10 mouse cellular contexts compared by ENCODE assay signal in genomic region chr16:87783561-87784304, GRCm38 (mm10).
DNase-seq lines count a peak whose midpoint lies in the region; TF ChIP-seq lines count a peak whose summit lies in the region.
"Had no signal": no experiment of that assay in that cellular context is flagged by ENCODE, and none has a peak within 500 bp of the region (broad histone marks: within the 10 kb centered on the region; RNA-seq: fewer than 3 reads in every experiment).

No protein-coding gene starts in this region.

- 57% methylated on average over 17 of the region's 17 CpGs for WGBS in lung, adult 2 months

- TF ChIP-seq POLR2A in lung, adult 2 months (IDR thresholded peaks at IDR 0.05; ENCODE audit: borderline replicate concordance, extremely low read depth, low read depth, low read length) = no peak

- no peak for TF ChIP-seq CTCF in lung, adult 2 months (IDR thresholded peaks at IDR 0.05; ENCODE audit: insufficient read depth, low read length)

- no peak for DNase-seq in lung, adult 2 months
- DNase-seq in lung, postnatal 4 days = no peak
- DNase-seq in heart, adult 8-10 months (ENCODE audit: low spot score) = peak; percentile 22
- DNase-seq in heart, postnatal 36 days = peak; percentile 3
- peak; percentile 5 to 35 for DNase-seq in kidney, postnatal 4 days
- DNase-seq in ovary, postnatal 36 days (ENCODE audit: low spot score) = no peak
- DNase-seq in spleen, postnatal 36 days (ENCODE audit: low spot score in 2 of 2) = no peak
- DNase-seq in left cerebral cortex, adult 8-10 months (ENCODE audit: low spot score in 2 of 2) = no peak
- DNase-seq: cerebellum, postnatal 25 days; liver, embryonic 13.5 days had no signal

- intact Hi-C loops in heart, postnatal 36 days (cut with DNase I) = no loop called here

- H3K4me1 ChIP-seq in lung, adult 2 months (ENCODE audit: control insufficient read depth, insufficient read depth, low read length) = no peaks in the 10 kb centered on the region
- H3K4me1 ChIP-seq: liver, embryonic 13.5 days had no signal

- peak overlapping the region; percentile 26 for H3K4me3 ChIP-seq in lung, adult 2 months (replicated peaks; ENCODE audit: extremely low read depth, low read depth, low read length)
- H3K4me3 ChIP-seq: liver, embryonic 13.5 days had no signal

Comparison
In these comparisons a context has a peak if more than half of its experiments do, and no peak if none do; other contexts are left out.
1. DNase-seq: peak in heart, adult 8-10 months (single experiment), heart, postnatal 36 days (2 of 2) and kidney, postnatal 4 days (2 of 2); none in lung, adult 2 months (single experiment), lung, postnatal 4 days (0 of 2), ovary, postnatal 36 days (single experiment), spleen, postnatal 36 days (0 of 2) and left cerebral cortex, adult 8-10 months (0 of 2).